10 mouse cellular contexts compared by ENCODE assay signal in genomic region chr13:12369041-12369621, GRCm38 (mm10). TPM values are rescaled to one million over a fixed set of nuclear protein-coding genes. Genes with fewer than 3 reads are reported as not detected.
DNase-seq lines count a peak whose midpoint lies in the region; ATAC-seq and TF ChIP-seq lines count a peak whose summit lies in the region.
"Had no signal": no experiment of that assay in that cellular context is flagged by ENCODE, and none has a peak within 500 bp of the region (broad histone marks: within the 10 kb centered on the region; RNA-seq: fewer than 3 reads in every experiment).

No protein-coding gene starts in this region.

- WGBS in forebrain, embryonic 15.5 days, result 55% methylated on average over 8 of the region's 8 CpGs
- WGBS in forebrain, embryonic 11.5 days, result 67% methylated on average over 8 of the region's 8 CpGs

- no peaks in the 10 kb centered on the region for H3K36me3 ChIP-seq in forebrain, embryonic 15.5 days
- H3K36me3 ChIP-seq in forebrain, embryonic 11.5 days (ENCODE audit: control insufficient read depth, insufficient read depth, low read length), result no peaks in the 10 kb centered on the region
- H3K36me3 ChIP-seq: forebrain, embryonic 10.5 days had no signal

- H3K4me3 ChIP-seq in forebrain, embryonic 15.5 days, result no peak overlapping the region
- no peak overlapping the region for H3K4me3 ChIP-seq in forebrain, embryonic 11.5 days (ENCODE audit: low read depth, low read length)
- no peak overlapping the region; the same call in 1 of the 2 replicates for H3K4me3 ChIP-seq in left cerebral cortex, adult 2 months
- H3K4me3 ChIP-seq: forebrain, embryonic 10.5 days had no signal

- intact Hi-C loops in left cerebral cortex, adult 2 months (cut with DNase I), result no loop called here

- H3K27me3 ChIP-seq in forebrain, embryonic 15.5 days, result no peaks in the 10 kb centered on the region
- H3K27me3 ChIP-seq in forebrain, embryonic 11.5 days (ENCODE audit: control insufficient read depth, insufficient read depth, low read length), result no peaks in the 10 kb centered on the region

- no peaks in the 10 kb centered on the region for H3K4me1 ChIP-seq in forebrain, embryonic 15.5 days
- H3K4me1 ChIP-seq in forebrain, embryonic 11.5 days (replicated peaks; ENCODE audit: control insufficient read depth, insufficient read depth, low read length), result no peaks in the 10 kb centered on the region
- H3K4me1 ChIP-seq: forebrain, embryonic 10.5 days had no signal

- no peak for TF ChIP-seq CTCF in left cerebral cortex, adult 2 months (IDR thresholded peaks at IDR 0.05)

- DNase-seq in forebrain, embryonic 11.5 days (ENCODE audit: low spot score), result no peak
- peak; percentile 21 for DNase-seq in urinary bladder, adult 2 months (ENCODE audit: low spot score)
- DNase-seq in urinary bladder, postnatal 10 days (ENCODE audit: low spot score), result no peak
- DNase-seq in heart, postnatal 4 days, result peak; percentile 76
- peak; percentile 16 for DNase-seq in yolk sac, embryonic 10.5 days (ENCODE audit: low spot score)
- no peak for DNase-seq in left cerebral cortex, adult 2 months (ENCODE audit: extremely low spot score in 1 of 2, low spot score in 2 of 2)
- no peak for DNase-seq in thymus, adult 18-20 months

- H3K4me2 ChIP-seq in forebrain, embryonic 15.5 days (replicated peaks), result no peak overlapping the region
- no peak overlapping the region for H3K4me2 ChIP-seq in forebrain, embryonic 11.5 days (ENCODE audit: low read depth, low read length, severe bottlenecking)

- ATAC-seq in forebrain, embryonic 15.5 days (replicated peaks), result 0 out of 2 replicates have a peak, but pooled peaks have one; percentile 43
- no peak for ATAC-seq in forebrain, embryonic 11.5 days (replicated peaks; ENCODE audit: low FRiP score)

- H3K9me3 ChIP-seq in forebrain, embryonic 15.5 days, result no peaks in the 10 kb centered on the region
- no peaks in the 10 kb centered on the region for H3K9me3 ChIP-seq in forebrain, embryonic 11.5 days (ENCODE audit: control insufficient read depth, low read length)
- H3K9me3 ChIP-seq: forebrain, embryonic 10.5 days had no signal

- no peak overlapping the region for H3K9ac ChIP-seq in forebrain, embryonic 15.5 days (replicated peaks)
- no peak overlapping the region for H3K9ac ChIP-seq in forebrain, embryonic 11.5 days (ENCODE audit: low read length)
- H3K9ac ChIP-seq: liver, embryonic 14.5 days had no signal

- H3K27ac ChIP-seq in forebrain, embryonic 15.5 days (replicated peaks), result no peak overlapping the region
- H3K27ac ChIP-seq in forebrain, embryonic 11.5 days (ENCODE audit: low read depth, low read length), result no peak overlapping the region
- no peak overlapping the region for H3K27ac ChIP-seq in left cerebral cortex, adult 2 months
- H3K27ac ChIP-seq: forebrain, embryonic 10.5 days; liver, embryonic 14.5 days had no signal

RNA-seq across cellular contexts. Expression of gene Heatr1, which starts 25.7 kb away (rescaled TPM):
- 13.7 and 15.6 TPM in 2 replicates for polyA plus RNA-seq in forebrain, embryonic 15.5 days (2015; fragmentation: Nextera tagmentation; extraction: Ambion mirVana)
- 44.7 and 46.2 TPM in 2 replicates for polyA plus RNA-seq in forebrain, embryonic 11.5 days (2014; fragmentation: Nextera tagmentation; extraction: Ambion mirVana)
- polyA plus RNA-seq in urinary bladder, adult 2 months (2012; rRNA removed), result 16.0 and 18.2 TPM in 2 replicates
- 10 to 100 TPM; 19.8 to 20.4 TPM for total RNA-seq in heart, postnatal 4 days (2021)
- total RNA-seq in left cerebral cortex, adult 2 months (2021), result 10 to 100 TPM; 28.3 to 35.5 TPM

RNA-seq across cellular contexts. Expression of gene Actn2, which starts 28.6 kb away (rescaled TPM):
- polyA plus RNA-seq in forebrain, embryonic 15.5 days (2015; fragmentation: Nextera tagmentation; extraction: Ambion mirVana), result 2.4 and 2.6 TPM in 2 replicates
- 0.41 and 0.65 TPM in 2 replicates for polyA plus RNA-seq in forebrain, embryonic 11.5 days (2014; fragmentation: Nextera tagmentation; extraction: Ambion mirVana)
- 2.4 and 2.8 TPM in 2 replicates for polyA plus RNA-seq in urinary bladder, adult 2 months (2012; rRNA removed)
- 1,000 to 10,000 TPM; 2,111 to 2,171 TPM for total RNA-seq in heart, postnatal 4 days (2021)
- 10 to 100 TPM; 11.7 to 15.5 TPM for total RNA-seq in left cerebral cortex, adult 2 months (2021)

Comparison
In these comparisons a context has a peak if more than half of its experiments do, and no peak if none do; other contexts are left out.
1. DNase-seq: peak in urinary bladder, adult 2 months (single experiment), heart, postnatal 4 days (single experiment) and yolk sac, embryonic 10.5 days (single experiment); none in forebrain, embryonic 11.5 days (single experiment), urinary bladder, postnatal 10 days (single experiment), left cerebral cortex, adult 2 months (0 of 2) and thymus, adult 18-20 months (0 of 2).